Mouse (Mus musculus) myocyte (in vitro differentiated cells): Measurements from ENCODE around the gene Hexa.

Source experiments
- CEBPB ChIP-seq: IDR thresholded peaks from 2 replicates; pipeline ENCODE4 v1.6.1; 2011; ENCODE audit warnings: mild to moderate bottlenecking, moderate library complexity; ENCODE audit not compliant: poor library complexity, insufficient read depth, severe bottlenecking
- E2F4 ChIP-seq: IDR thresholded peaks from one replicate; pipeline ENCODE4 v1.6.1; 2011; ENCODE audit warnings: mild to moderate bottlenecking, control low read depth, moderate library complexity; ENCODE audit not compliant: insufficient read depth
- MAX ChIP-seq: IDR thresholded peaks from one replicate; pipeline ENCODE4 v1.6.1; 2011; ENCODE audit warnings: low read depth, mild to moderate bottlenecking, control low read depth
- MYOD1 ChIP-seq, 3 experiments: IDR thresholded peaks; one replicate each; pipeline ENCODE4 v1.6.1; 2011; ENCODE audit warnings: control low read depth in 2 of 3, low read depth in 2 of 3, mild to moderate bottlenecking in 2 of 3, moderate library complexity in 1 of 3; ENCODE audit not compliant: insufficient read length in 2 of 3, control insufficient read depth in 1 of 3
- POLR2A ChIP-seq: IDR thresholded peaks from one replicate; pipeline ENCODE4 v1.6.1; 2011; ENCODE audit warnings: low read depth, mild to moderate bottlenecking, control low read depth, moderate library complexity; ENCODE audit not compliant: insufficient read length
- POLR2AphosphoS2 ChIP-seq: IDR thresholded peaks from one replicate; pipeline ENCODE4 v1.6.1; 2011; ENCODE audit warnings: low read depth, control low read depth; ENCODE audit not compliant: insufficient read length
- REST ChIP-seq: IDR thresholded peaks from one replicate; pipeline ENCODE4 v1.6.1; 2011; ENCODE audit warnings: mild to moderate bottlenecking, control low read depth, moderate library complexity; ENCODE audit not compliant: insufficient read depth, insufficient read length
- SRF ChIP-seq: IDR thresholded peaks from one replicate; pipeline ENCODE4 v1.6.1; 2011; ENCODE audit warnings: low read depth; ENCODE audit not compliant: control insufficient read depth, insufficient read length
- TCF12 ChIP-seq: IDR thresholded peaks from one replicate; pipeline ENCODE4 v1.6.1; 2011; ENCODE audit warnings: mild to moderate bottlenecking, control low read depth; ENCODE audit not compliant: poor library complexity, insufficient read depth, severe bottlenecking
- TCF3 ChIP-seq: IDR thresholded peaks from one replicate; pipeline ENCODE4 v1.6.1; 2011; ENCODE audit warnings: low read depth, control low read depth; ENCODE audit not compliant: insufficient read length
- USF1 ChIP-seq: IDR thresholded peaks from one replicate; pipeline ENCODE4 v1.6.1; 2011; ENCODE audit warnings: low read depth, mild to moderate bottlenecking, control low read depth, moderate library complexity

DNA sequence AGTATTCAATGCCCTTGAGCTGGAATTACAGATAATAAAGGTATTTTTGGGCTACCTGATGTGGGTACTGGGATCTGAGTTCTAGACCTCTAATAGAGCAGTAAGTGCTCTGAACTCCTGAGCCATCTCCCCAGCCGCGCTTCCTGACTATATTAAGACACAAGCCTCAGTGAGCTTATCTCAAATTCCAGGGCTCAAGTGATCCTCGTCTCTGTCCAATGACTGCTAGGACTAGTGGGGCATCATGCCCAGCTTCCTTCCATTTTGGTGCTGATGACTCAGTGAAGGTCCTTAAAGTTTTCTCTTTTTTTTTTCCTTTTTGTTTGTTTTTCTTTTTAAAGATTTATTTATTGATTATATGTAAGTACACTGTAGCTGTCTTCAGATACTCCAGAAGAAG, 24.3 kb upstream of the Hexa start:
- no peak for TF ChIP-seq TCF12
- no peak for TF ChIP-seq POLR2A
- no peak for TF ChIP-seq SRF
- TF ChIP-seq CEBPB, result no peak
- TF ChIP-seq MYOD1 (IDR thresholded peaks at IDR 0.05; ENCODE audit: control insufficient read depth in 1 of 3, insufficient read length in 2 of 3, low read depth in 2 of 3), result no peak
- no peak for TF ChIP-seq REST
- TF ChIP-seq POLR2AphosphoS2, result no peak
- TF ChIP-seq TCF3, result no peak
- TF ChIP-seq USF1, result no peak
- TF ChIP-seq E2F4, result no peak
- no peak for TF ChIP-seq MAX
